Mouse (Mus musculus): ENCODE measurements around the gene Nrxn2. TPM values are rescaled to one million over a fixed set of nuclear protein-coding genes. Genes with fewer than 3 reads are reported as not detected.
A peak's percentile ranks its signal among the peaks of the same experiment; 100 is the strongest.

The Nrxn2 gene
- polyA plus RNA-seq, 1 experiment, result 2.2 TPM

- H3K4me1 ChIP-seq (ENCODE audit: control insufficient read depth, insufficient read depth, insufficient read length), result peaks cover 12% of the 10 kb centered on the region
- H3K36me3 ChIP-seq (ENCODE audit: control insufficient read depth, insufficient read depth, low read length), result no peaks in the 10 kb centered on the region
- WGBS, result 1% methylated on average over 25 of the region's 25 CpGs
- peaks cover 30% of the 10 kb centered on the region for H3K27me3 ChIP-seq (ENCODE audit: control insufficient read depth, insufficient read depth, low read length)
- no peak overlapping the region for H3K4me3 ChIP-seq (ENCODE audit: extremely low read depth, insufficient read depth, insufficient read length)
- no peak for TF ChIP-seq CTCF (IDR thresholded peaks at IDR 0.05; ENCODE audit: extremely low read depth, insufficient read depth, insufficient read length, insufficient replicate concordance)
- no peak for TF ChIP-seq POLR2A (IDR thresholded peaks at IDR 0.05; ENCODE audit: low read depth, low read length)
- peak in 1 of 2 experiments; percentile 18 for DNase-seq (ENCODE audit: low read depth in 1 of 2, low spot score in 2 of 2)
- no peak overlapping the region for H3K27ac ChIP-seq (ENCODE audit: insufficient read depth, low read length)
Observed at GRCm38 (mm10) chr19:6502035-6502541, 83.6 kb downstream of the Nrxn2 start.

DNA sequence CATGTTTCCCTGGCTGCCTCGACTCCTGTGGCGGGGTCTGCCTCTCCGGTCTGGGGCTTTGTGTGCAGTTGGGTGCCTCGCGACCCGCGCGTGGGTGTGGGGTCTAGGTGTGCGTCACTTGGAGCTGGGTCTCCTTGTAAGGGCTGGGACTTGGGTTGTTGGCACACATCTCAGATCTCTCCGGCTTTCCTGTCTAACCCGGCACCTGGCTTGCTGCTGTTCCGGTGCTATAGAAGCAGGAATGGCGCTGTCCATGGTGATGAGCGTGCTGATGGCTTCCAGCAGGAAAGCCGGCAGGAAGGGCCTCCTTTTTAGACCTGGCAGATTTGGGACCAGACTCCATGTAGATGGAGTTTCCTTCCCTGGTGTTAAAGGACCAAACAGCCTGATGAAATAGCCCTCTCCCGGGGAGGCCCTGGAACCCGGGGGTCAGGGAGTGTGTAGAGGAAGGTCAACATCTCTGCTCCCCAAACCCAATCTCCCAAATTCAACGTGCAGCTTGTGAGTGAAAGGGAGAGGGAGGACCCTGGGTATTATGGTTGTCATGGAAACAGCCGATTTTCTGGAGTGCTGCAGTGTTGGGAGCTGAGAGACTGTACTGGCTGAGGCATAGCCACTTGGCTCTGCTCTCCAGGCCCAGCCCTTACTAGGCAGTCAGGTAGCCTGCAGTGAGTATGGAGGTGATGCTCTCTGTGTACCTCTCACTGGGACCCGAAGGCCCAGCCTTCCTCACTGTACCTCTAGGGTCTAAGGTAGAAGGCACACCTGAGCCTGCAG is 84.2 kb downstream of the Nrxn2 start:
- Histone ChIP-seq H3K4me1 (ENCODE audit: control insufficient read depth, insufficient read depth, insufficient read length) (peaks cover 18% of the 10 kb centered on the region), H3K27ac (ENCODE audit: insufficient read depth, low read length) (no peak overlapping the region), H3K36me3 (ENCODE audit: control insufficient read depth, insufficient read depth, low read length) (no peaks in the 10 kb centered on the region), H3K4me3 (ENCODE audit: extremely low read depth, insufficient read depth, insufficient read length) (no peak overlapping the region), H3K27me3 (ENCODE audit: control insufficient read depth, insufficient read depth, low read length) (peaks cover 24% of the 10 kb centered on the region)
- TF ChIP-seq CTCF (IDR thresholded peaks at IDR 0.05; ENCODE audit: extremely low read depth, insufficient read depth, insufficient read length, insufficient replicate concordance) (no peak), POLR2A (IDR thresholded peaks at IDR 0.05; ENCODE audit: low read depth, low read length) (no peak)
- WGBS, result 6% methylated on average over 20 of the region's 20 CpGs
- peak in 1 of 2 experiments; percentile 14 for DNase-seq (ENCODE audit: low read depth in 1 of 2, low spot score in 2 of 2)

- Histone ChIP-seq H3K4me3 (ENCODE audit: extremely low read depth, insufficient read depth, insufficient read length) (no peak overlapping the region), H3K36me3 (ENCODE audit: control insufficient read depth, insufficient read depth, low read length) (no peaks in the 10 kb centered on the region), H3K27ac (ENCODE audit: insufficient read depth, low read length) (no peak overlapping the region), H3K27me3 (ENCODE audit: control insufficient read depth, insufficient read depth, low read length) (peaks cover 18% of the 10 kb centered on the region), H3K4me1 (ENCODE audit: control insufficient read depth, insufficient read depth, insufficient read length) (peaks cover 18% of the 10 kb centered on the region)
- TF ChIP-seq CTCF (IDR thresholded peaks at IDR 0.05; ENCODE audit: extremely low read depth, insufficient read depth, insufficient read length, insufficient replicate concordance) (no peak), POLR2A (IDR thresholded peaks at IDR 0.05; ENCODE audit: low read depth, low read length) (no peak)
- 29% methylated on average over 16 of the region's 16 CpGs for WGBS
- no peak for DNase-seq (ENCODE audit: low read depth in 1 of 2, low spot score in 2 of 2)
Observed at GRCm38 (mm10) chr19:6503926-6504655, 85.6 kb downstream of the Nrxn2 start.

- no peak overlapping the region for H3K27ac ChIP-seq (ENCODE audit: insufficient read depth, low read length)
- 80% methylated on average over 12 of the region's 12 CpGs for WGBS
- no peaks in the 10 kb centered on the region for H3K36me3 ChIP-seq (ENCODE audit: control insufficient read depth, insufficient read depth, low read length)
- H3K4me3 ChIP-seq (ENCODE audit: extremely low read depth, insufficient read depth, insufficient read length), result no peak overlapping the region
- DNase-seq (ENCODE audit: low read depth in 1 of 2, low spot score in 2 of 2), result no peak
- peaks cover 18% of the 10 kb centered on the region for H3K4me1 ChIP-seq (ENCODE audit: control insufficient read depth, insufficient read depth, insufficient read length)
- H3K27me3 ChIP-seq (ENCODE audit: control insufficient read depth, insufficient read depth, low read length), result peaks cover 18% of the 10 kb centered on the region
- TF ChIP-seq CTCF (IDR thresholded peaks at IDR 0.05; ENCODE audit: extremely low read depth, insufficient read depth, insufficient read length, insufficient replicate concordance), result no peak
- TF ChIP-seq POLR2A (IDR thresholded peaks at IDR 0.05; ENCODE audit: low read depth, low read length), result no peak
Observed at GRCm38 (mm10) chr19:6504656-6505045, 86.1 kb downstream of the Nrxn2 start.

DNA sequence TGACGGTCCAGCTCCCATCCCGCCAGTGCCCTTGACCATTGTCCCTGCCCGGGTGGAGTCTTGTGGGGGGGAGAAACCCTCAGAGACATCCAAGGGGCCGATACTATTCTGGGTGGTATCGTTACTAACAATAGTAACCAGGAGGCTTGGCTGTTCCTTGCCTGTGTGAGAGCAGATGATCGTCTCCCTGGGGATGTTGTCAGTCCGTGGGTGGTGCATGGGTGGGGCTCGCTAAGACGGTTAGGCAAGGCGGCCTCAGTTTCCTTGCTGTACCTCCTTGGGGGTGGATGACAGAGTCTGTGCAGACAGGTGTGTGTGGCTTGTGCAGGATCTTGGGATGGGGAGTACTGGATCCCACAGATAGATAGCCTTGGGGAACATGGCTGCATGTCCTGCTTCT is 88.9 kb downstream of the Nrxn2 start:
- Histone ChIP-seq H3K27me3 (ENCODE audit: control insufficient read depth, insufficient read depth, low read length) (peaks cover 9% of the 10 kb centered on the region), H3K4me3 (ENCODE audit: extremely low read depth, insufficient read depth, insufficient read length) (no peak overlapping the region)
- 29% methylated on average over 10 of the region's 10 CpGs for WGBS

GRCm38 (mm10) chr19:6509881-6510280 is 91.3 kb downstream of the Nrxn2 start:
- peaks cover 15% of the 10 kb centered on the region for H3K4me1 ChIP-seq (ENCODE audit: control insufficient read depth, insufficient read depth, insufficient read length)
- 75% methylated on average over 10 of the region's 10 CpGs for WGBS

More for the DNA sequence above, 88.9 kb downstream of the Nrxn2 start:
- H3K36me3 ChIP-seq (ENCODE audit: control insufficient read depth, insufficient read depth, low read length), result no peaks in the 10 kb centered on the region
- TF ChIP-seq POLR2A (IDR thresholded peaks at IDR 0.05; ENCODE audit: low read depth, low read length) (no peak), CTCF (IDR thresholded peaks at IDR 0.05; ENCODE audit: extremely low read depth, insufficient read depth, insufficient read length, insufficient replicate concordance) (no peak)
- H3K27ac ChIP-seq (ENCODE audit: insufficient read depth, low read length), result no peak overlapping the region
- peaks cover 17% of the 10 kb centered on the region for H3K4me1 ChIP-seq (ENCODE audit: control insufficient read depth, insufficient read depth, insufficient read length)
- DNase-seq (ENCODE audit: low read depth in 1 of 2, low spot score in 2 of 2), result no peak

More at GRCm38 (mm10) chr19:6509881-6510280, 91.3 kb downstream of the Nrxn2 start:
- no peak overlapping the region for H3K4me3 ChIP-seq (ENCODE audit: extremely low read depth, insufficient read depth, insufficient read length)
- H3K27me3 ChIP-seq (ENCODE audit: control insufficient read depth, insufficient read depth, low read length), result peaks cover 3% of the 10 kb centered on the region
- H3K36me3 ChIP-seq (ENCODE audit: control insufficient read depth, insufficient read depth, low read length), result no peaks in the 10 kb centered on the region
- TF ChIP-seq CTCF (IDR thresholded peaks at IDR 0.05; ENCODE audit: extremely low read depth, insufficient read depth, insufficient read length, insufficient replicate concordance) (no peak), POLR2A (IDR thresholded peaks at IDR 0.05; ENCODE audit: low read depth, low read length) (no peak)
- DNase-seq (ENCODE audit: low read depth in 1 of 2, low spot score in 2 of 2), result no peak
- no peak overlapping the region for H3K27ac ChIP-seq (ENCODE audit: insufficient read depth, low read length)
